In the genomic region with DNA sequence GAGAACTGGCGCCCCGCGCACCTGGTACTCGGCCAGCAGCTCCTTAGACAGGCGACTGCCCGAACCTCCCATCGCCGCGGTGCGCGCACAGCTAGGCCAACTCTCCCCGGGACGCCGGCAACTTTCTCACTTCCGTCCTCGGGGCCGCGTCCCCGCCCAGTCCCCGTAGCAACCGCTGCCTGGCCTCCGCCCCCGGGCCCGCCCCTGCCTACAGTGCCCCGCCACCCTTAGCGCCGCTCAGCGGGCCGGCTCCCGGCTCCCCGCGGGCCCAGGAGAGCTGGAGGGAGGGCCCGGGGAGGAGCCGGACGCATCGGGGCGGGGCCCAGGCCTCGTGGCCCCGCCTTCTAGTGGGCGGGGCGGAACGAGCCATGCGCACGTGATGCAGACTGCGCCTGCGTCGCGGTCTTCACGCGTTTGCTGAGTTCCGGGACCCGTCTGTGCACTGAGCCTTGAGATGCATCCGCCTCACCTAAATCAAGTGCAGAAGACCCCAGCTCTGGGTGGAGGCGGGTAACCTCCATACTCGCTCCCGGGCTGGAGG, we compare ENCODE assay signal across 8 mouse cellular contexts. TPM values are rescaled to one million over a fixed set of nuclear protein-coding genes. Genes with fewer than 3 reads are reported as not detected.
DNase-seq lines count a peak whose midpoint lies in the region; ATAC-seq and TF ChIP-seq lines count a peak whose summit lies in the region.

A gene (minus strand): TSS at position 325 of the 541 bp plus-strand sequence.
A gene (plus strand): TSS at position 377 of the 541 bp plus-strand sequence.

- no peak for TF ChIP-seq CTCF in ES-Bruce4 (IDR thresholded peaks at IDR 0.05; ENCODE audit: low read depth, low read length)
- TF ChIP-seq CTCF in lung, adult 2 months (IDR thresholded peaks at IDR 0.05; ENCODE audit: insufficient read depth, low read length), result no peak

- H3K27ac ChIP-seq in ES-Bruce4 (ENCODE audit: insufficient read depth, low read length), result peak within 1 kb of the TSS; percentile 53
- H3K27ac ChIP-seq in forebrain, embryonic 14.5 days (ENCODE audit: low read depth, low read length), result no peak within 1 kb of the TSS

- peak; percentile 97 for DNase-seq in forebrain, embryonic 14.5 days (ENCODE audit: low spot score)
- DNase-seq in heart, postnatal 14 days, result peak; percentile 98 to 99
- DNase-seq in layer of hippocampus, adult 18-20 months (ENCODE audit: low spot score in 2 of 2), result peak; percentile 88 to 97
- DNase-seq in lung, adult 2 months, result peak; percentile 97
- peak; percentile 96 to 97 for DNase-seq in thymus, adult 18-20 months

- H3K27me3 ChIP-seq in ES-Bruce4 (ENCODE audit: control insufficient read depth, insufficient read depth, low read length, poor library complexity, severe bottlenecking), result no peaks in the 10 kb centered on the region
- H3K27me3 ChIP-seq in forebrain, embryonic 14.5 days (replicated peaks; ENCODE audit: control insufficient read depth, insufficient read depth, low read length), result no peaks in the 10 kb centered on the region

- TF ChIP-seq POLR2A in ES-Bruce4 (IDR thresholded peaks at IDR 0.05; ENCODE audit: insufficient read depth, low read length), result peak; percentile 79
- TF ChIP-seq POLR2A in lung, adult 2 months (IDR thresholded peaks at IDR 0.05; ENCODE audit: borderline replicate concordance, extremely low read depth, low read depth, low read length), result peak; percentile 85; the same call in 1 of the 2 replicates

- peak within 1 kb of the TSS; percentile 80 for H3K9ac ChIP-seq in ES-Bruce4 (ENCODE audit: low read depth, poor library complexity, severe bottlenecking)
- peak within 1 kb of the TSS; percentile 54 for H3K9ac ChIP-seq in forebrain, embryonic 14.5 days (ENCODE audit: low read length)

- peak; percentile 81 for ATAC-seq in cerebellum, adult (ENCODE audit: insufficient number of reproducible peaks, low FRiP score, low TSS enrichment)
- ATAC-seq in forebrain, embryonic 14.5 days, result peak; percentile 98
- ATAC-seq in neutrophil, adult 5-6 weeks (ENCODE audit: extremely low read depth, insufficient number of reproducible peaks, low FRiP score, poor library complexity, severe bottlenecking), result peak; percentile 90

- H3K4me3 ChIP-seq in ES-Bruce4 (ENCODE audit: low read depth, low read length), result peak within 1 kb of the TSS; percentile 99
- H3K4me3 ChIP-seq in forebrain, embryonic 14.5 days (ENCODE audit: low read depth, low read length), result peak within 1 kb of the TSS; percentile 65
- peak within 1 kb of the TSS; percentile 88 for H3K4me3 ChIP-seq in lung, adult 2 months (replicated peaks; ENCODE audit: extremely low read depth, low read depth, low read length)

- WGBS in forebrain, embryonic 14.5 days, result under 1% methylated on average over 56 of the region's 56 CpGs
- whole genome bisulfite sequencing in lung, adult 2 months, result under 1% methylated on average over 56 of the region's 56 CpGs

- H3K4me1 ChIP-seq in ES-Bruce4 (ENCODE audit: control insufficient read depth, insufficient read depth, low read length), result peaks cover 2% of the 10 kb centered on the region
- peaks cover 11% of the 10 kb centered on the region for H3K4me1 ChIP-seq in forebrain, embryonic 14.5 days (ENCODE audit: control insufficient read depth, insufficient read depth, low read length)
- peaks cover 4% of the 10 kb centered on the region; the same call in 1 of the 2 replicates for H3K4me1 ChIP-seq in lung, adult 2 months (ENCODE audit: control insufficient read depth, insufficient read depth, low read length)

- H3K4me2 ChIP-seq in forebrain, embryonic 14.5 days (ENCODE audit: low read length), result peak within 1 kb of the TSS; percentile 95

- H3K36me3 ChIP-seq in ES-Bruce4 (ENCODE audit: control insufficient read depth, insufficient read depth, low read length, poor library complexity, severe bottlenecking), result no peaks in the 10 kb centered on the region
- peaks cover under 1% of the 10 kb centered on the region for H3K36me3 ChIP-seq in forebrain, embryonic 14.5 days (ENCODE audit: control insufficient read depth, insufficient read depth, low read length)

- 0 out of 2 replicates have a peak, but pooled peaks have one; percentile 3 for TF ChIP-seq EP300 in ES-Bruce4 (IDR thresholded peaks at IDR 0.05; ENCODE audit: insufficient read depth, low read depth, low read length)

- intact Hi-C loops in heart, postnatal 14 days (cut with DNase I), result no loop called here

- H3K9me3 ChIP-seq in ES-Bruce4 (replicated peaks; ENCODE audit: control insufficient read depth, insufficient read depth, low read length, poor library complexity, severe bottlenecking), result no peaks in the 10 kb centered on the region
- H3K9me3 ChIP-seq in forebrain, embryonic 14.5 days (replicated peaks; ENCODE audit: control insufficient read depth, low read length), result no peaks in the 10 kb centered on the region

RNA-seq across cellular contexts. Expression of the first gene that starts in this region (rescaled TPM):
- 35.5 and 38.4 TPM in 2 replicates for polyA plus RNA-seq in ES-Bruce4 (2011; ENCODE audit: insufficient read depth, insufficient read length, low read depth, missing spikeins)
- polyA plus RNA-seq in forebrain, embryonic 14.5 days (2014; fragmentation: Nextera tagmentation; extraction: Ambion mirVana), result 32.7 and 38.5 TPM in 2 replicates
- 10 to 100 TPM; 18.1 to 22.5 TPM for total RNA-seq in heart, postnatal 14 days (2021)
- 10 to 100 TPM; 22.3 to 25.3 TPM for total RNA-seq in layer of hippocampus, adult 18-20 months (2021)
- polyA plus RNA-seq in lung, adult 2 months (2012; rRNA removed), result 93.8 and 94.6 TPM in 2 replicates
- 72.9 and 88.3 TPM in 2 replicates for total RNA-seq in neutrophil, adult 5-6 weeks (2017)

RNA-seq across cellular contexts. Expression of the second gene that starts in this region (rescaled TPM):
- 3.3 and 4.3 TPM in 2 replicates for polyA plus RNA-seq in ES-Bruce4 (2011; ENCODE audit: insufficient read depth, insufficient read length, low read depth, missing spikeins)
- polyA plus RNA-seq in forebrain, embryonic 14.5 days (2014; fragmentation: Nextera tagmentation; extraction: Ambion mirVana), result 2.1 and 2.7 TPM in 2 replicates
- 1 to 10 TPM; 1.9 TPM for total RNA-seq in heart, postnatal 14 days (2021)
- total RNA-seq in layer of hippocampus, adult 18-20 months (2021), result 1 to 10 TPM; 6.0 to 6.1 TPM
- 2.4 and 3.2 TPM in 2 replicates for polyA plus RNA-seq in lung, adult 2 months (2012; rRNA removed)
- total RNA-seq in neutrophil, adult 5-6 weeks (2017), result 3.4 and 4.9 TPM in 2 replicates
